Mouse (Mus musculus) layer of hippocampus, adult 9-11 months (tissue): ENCODE results near the gene Fhl1.

ENCODE experiments used
- DNase-seq: peaks from one replicate; pipeline ENCODE4 v3.0.0; 2022

Gene Fhl1

GRCm38 (mm10) chrX:56731306-56732201 is at the start of gene Fhl1:
Fhl1 (plus strand) TSS chrX:56731787.
- peak; percentile 46 for DNase-seq

GRCm38 (mm10) chrX:56682156-56682720 is 49.3 kb upstream of the Fhl1 start:
- no peak for DNase-seq

GRCm38 (mm10) chrX:56683521-56683920 is 48.1 kb upstream of the Fhl1 start:
- peak; percentile 5 for DNase-seq

- no peak for DNase-seq
Observed at GRCm38 (mm10) chrX:56692554-56692953, 39.0 kb upstream of the Fhl1 start.

GRCm38 (mm10) chrX:56694539-56694938 is 37.0 kb upstream of the Fhl1 start:
- DNase-seq = no peak

- DNase-seq = no peak
Observed at GRCm38 (mm10) chrX:56697199-56697780, 34.3 kb upstream of the Fhl1 start.

- no peak for DNase-seq
Observed at GRCm38 (mm10) chrX:56697886-56698285, 33.7 kb upstream of the Fhl1 start.

- DNase-seq = no peak
Observed at GRCm38 (mm10) chrX:56701261-56701660, 30.3 kb upstream of the Fhl1 start.

- no peak for DNase-seq
Observed at GRCm38 (mm10) chrX:56703965-56704562, 27.5 kb upstream of the Fhl1 start.

GRCm38 (mm10) chrX:56708592-56709370 is 22.8 kb upstream of the Fhl1 start:
- no peak for DNase-seq

- DNase-seq = no peak
Observed at GRCm38 (mm10) chrX:56710522-56710921, 21.1 kb upstream of the Fhl1 start.

- no peak for DNase-seq
Observed at GRCm38 (mm10) chrX:56712666-56713065, 18.9 kb upstream of the Fhl1 start.

GRCm38 (mm10) chrX:56722559-56722958 is 9.0 kb upstream of the Fhl1 start:
- DNase-seq = no peak

- no peak for DNase-seq
Observed at GRCm38 (mm10) chrX:56728507-56728906, 3.1 kb upstream of the Fhl1 start.

GRCm38 (mm10) chrX:56730828-56731305 is 720 bp upstream of the Fhl1 start:
- DNase-seq = no peak

- DNase-seq = no peak
Observed at GRCm38 (mm10) chrX:56732401-56732800, 814 bp downstream of the Fhl1 start.

- DNase-seq = no peak
Observed at GRCm38 (mm10) chrX:56734436-56734835, 2.8 kb downstream of the Fhl1 start.

- no peak for DNase-seq
Observed at GRCm38 (mm10) chrX:56736226-56736625, 4.6 kb downstream of the Fhl1 start.

- no peak for DNase-seq
Observed at GRCm38 (mm10) chrX:56737848-56738554, 6.4 kb downstream of the Fhl1 start.

- no peak for DNase-seq
Observed at GRCm38 (mm10) chrX:56741428-56741827, 9.8 kb downstream of the Fhl1 start.

- DNase-seq = no peak
Observed at GRCm38 (mm10) chrX:56751536-56751935, 19.9 kb downstream of the Fhl1 start.

- no peak for DNase-seq
Observed at GRCm38 (mm10) chrX:56752144-56752543, 20.6 kb downstream of the Fhl1 start.
